Mouse (Mus musculus): Measurements from ENCODE around the gene Sesn1.

Sesn1 gene

DNA sequence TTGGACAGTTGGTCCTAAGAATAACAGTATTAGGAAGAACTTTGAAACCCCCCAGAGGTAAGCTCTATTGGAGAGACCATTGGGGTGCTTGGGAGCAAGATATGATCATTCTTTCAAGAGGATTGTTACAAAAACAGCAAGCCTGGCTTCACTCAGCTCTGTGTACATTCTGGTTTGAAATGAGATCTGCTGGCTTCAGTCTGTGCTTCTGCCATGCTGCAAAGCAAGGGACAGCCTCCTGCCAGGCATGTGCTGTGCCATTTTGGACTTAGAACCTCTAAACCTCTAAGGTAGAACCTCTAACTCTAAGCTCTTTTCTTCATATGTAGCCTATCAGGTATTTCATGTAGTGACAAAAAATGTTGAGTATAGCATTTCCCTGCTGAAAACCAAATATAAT, 65.9 kb downstream of the Sesn1 start:
- DNase-seq, result no peak

DNA sequence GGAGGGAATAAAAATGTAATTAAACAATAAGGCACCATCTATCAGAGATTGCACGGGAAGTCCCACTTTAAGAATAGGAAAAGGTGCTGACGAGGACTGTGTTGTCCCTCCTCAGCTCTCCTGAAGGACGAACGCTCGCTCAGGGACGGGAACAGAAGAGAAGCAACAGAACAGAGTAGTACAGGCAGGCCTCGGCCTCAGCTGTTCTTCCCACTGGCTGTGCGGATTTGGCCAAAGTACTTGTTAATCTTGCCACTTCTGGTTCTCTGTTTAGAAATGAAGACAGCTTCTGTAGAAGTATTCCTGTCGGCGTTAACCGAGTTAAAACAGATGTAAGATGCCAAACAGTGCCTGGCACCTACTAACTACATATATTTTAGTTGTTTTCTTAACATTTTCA, 68.6 kb downstream of the Sesn1 start:
- no peak for DNase-seq

DNA sequence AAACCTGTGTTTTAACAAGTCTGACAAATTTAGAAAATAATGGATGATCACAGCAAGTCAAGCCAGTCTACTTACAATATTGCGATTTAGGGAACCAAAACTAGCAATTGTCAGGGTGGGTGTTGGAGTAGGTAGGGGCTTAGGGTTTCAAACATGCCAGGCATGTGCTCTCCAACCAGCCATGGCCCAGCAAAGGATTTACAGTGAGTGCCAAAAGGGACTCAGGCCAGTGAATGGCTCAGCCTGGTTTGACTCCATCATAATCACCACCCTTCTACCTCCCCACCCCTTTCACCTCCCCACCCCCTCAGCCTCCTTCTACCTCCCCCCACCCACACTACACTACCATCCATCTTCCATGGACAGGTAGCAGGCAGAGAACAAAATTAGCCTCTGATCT, 69.9 kb downstream of the Sesn1 start:
- no peak for DNase-seq

DNA sequence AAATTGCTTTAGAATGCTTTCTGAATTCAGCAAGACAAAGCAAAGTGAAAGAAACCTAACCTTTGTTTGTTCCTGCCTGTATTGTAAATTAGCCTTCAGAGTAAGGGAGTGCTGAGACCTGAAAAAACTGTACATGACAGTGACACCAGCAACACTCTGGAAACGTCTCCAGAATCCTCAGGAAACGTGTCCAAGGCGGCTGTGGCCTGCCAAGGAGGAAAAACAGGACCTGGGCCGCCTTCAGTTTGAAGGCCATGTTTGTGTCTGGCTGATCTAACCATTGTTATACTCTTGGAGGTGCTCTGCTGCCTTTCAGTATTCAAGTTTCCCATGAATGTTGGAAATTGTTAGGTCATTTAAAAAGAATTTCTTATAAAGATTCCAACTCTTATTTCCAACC, 70.5 kb downstream of the Sesn1 start:
- DNase-seq, result no peak

DNA sequence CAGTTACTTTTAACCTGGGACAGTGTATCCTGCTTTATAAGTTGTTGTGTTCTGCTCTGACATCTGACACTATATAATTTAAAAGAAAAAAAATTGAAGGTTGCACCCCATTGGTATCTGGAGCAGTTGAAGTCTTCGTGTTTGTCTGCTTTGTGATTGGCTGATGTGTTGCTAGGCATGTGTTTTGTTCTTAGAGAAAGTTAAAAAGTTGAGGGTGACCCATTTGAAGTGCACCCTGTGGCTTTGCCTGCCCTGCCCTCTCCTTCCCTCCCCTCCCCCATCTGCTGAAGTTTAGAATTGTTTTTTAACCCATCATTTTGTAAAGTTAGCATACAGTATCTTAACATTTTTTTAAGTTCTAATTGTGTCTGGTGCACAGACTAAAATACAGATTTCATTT, 71.0 kb downstream of the Sesn1 start:
- no peak for DNase-seq

DNA sequence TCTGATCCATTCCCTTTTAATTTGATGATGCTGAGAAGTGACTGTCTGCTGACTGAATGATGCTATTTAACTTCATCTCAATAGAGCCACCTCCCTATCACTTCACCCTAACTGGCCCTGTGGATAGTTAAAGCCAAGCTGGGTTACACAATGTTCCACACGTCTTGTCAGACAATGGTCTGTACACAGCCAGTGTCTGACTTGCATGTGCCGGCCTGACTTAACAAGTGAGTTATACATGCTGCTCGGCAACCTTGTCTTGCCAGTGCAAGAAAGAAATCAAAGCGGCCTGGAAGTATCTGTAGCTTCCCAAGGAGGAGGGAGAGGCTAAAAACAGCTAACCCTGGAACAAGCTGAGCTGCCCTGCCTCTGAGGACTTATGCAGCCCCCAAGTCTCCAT, 71.7 kb downstream of the Sesn1 start:
- no peak for DNase-seq

DNA sequence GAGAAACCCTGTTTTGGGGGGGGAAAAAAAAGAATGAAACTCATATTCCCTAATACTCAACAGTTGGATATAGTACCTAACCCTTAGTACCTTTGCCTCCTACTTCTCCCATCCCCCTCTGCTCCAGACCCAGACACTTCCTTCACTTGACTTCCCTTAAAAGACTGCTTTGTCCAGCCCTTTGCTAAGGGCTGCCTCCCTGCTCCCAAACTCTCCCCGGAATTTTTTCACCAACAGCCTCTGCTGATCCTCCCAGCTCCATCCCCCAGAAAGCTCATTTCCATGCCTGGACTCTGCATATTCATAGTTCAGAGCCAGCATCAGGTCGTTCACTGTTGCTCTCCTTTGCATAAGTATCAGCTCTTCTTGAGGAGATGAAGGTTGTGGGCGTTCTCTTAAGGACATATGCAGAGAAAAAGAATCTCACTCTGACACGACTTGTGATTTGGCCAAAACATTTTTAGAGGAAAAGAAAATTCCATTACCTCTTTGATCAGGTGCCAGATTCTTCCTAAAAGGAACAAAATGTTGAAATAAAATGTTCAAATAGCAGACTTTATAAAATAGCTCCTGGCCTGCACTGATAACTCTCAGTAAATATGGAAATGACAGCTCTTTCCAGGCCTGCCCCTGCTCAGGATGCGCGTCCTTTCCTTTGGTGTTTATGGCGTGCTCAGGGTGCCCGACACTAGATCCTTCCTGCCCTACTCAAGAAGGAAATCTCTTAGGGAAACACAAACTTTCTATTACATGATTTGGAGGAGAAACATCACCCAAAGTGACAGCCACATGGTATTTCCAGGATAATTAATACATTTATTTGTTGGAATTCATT, 74.2 kb downstream of the Sesn1 start:
- DNase-seq, result peak in 1 of 2 experiments; percentile 38

DNA sequence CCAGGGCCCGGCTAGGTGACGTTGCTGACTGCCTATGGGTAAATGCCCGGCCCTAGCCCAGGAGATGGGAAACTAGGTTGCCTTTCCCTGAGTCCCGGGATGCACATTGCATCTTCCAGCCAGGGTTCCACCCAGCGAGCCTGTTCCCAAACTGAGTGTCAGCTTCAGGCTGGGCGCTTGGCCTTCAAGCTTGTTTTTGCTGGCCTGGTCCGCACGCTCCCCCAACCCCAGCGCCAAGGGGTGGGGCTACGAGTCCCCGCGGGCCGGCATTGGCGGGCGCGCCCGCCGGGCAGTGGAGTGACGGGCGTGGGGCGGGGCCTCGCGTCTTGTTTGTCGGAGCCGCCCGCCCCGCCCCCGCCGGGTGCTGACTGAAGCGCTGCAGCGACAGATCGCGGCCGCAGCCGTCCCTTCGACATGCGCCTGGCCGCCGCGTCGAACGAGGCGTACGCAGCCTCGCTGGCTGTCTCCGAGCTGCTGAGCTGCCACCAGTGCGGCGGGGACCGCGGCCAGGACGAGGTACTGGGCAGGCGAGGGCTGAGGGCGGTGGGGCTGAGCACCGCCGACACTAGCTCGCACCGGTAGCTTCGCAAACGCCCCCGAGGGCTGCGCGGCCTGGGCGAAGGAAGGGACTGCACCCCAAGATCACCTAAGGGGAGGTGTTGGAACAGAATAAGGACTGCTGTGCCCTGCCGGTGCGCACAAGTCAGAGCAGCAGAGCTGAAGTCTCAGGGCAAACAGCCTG, 77.5 kb downstream of the Sesn1 start:
- peak; percentile 91 to 96 for DNase-seq

DNA sequence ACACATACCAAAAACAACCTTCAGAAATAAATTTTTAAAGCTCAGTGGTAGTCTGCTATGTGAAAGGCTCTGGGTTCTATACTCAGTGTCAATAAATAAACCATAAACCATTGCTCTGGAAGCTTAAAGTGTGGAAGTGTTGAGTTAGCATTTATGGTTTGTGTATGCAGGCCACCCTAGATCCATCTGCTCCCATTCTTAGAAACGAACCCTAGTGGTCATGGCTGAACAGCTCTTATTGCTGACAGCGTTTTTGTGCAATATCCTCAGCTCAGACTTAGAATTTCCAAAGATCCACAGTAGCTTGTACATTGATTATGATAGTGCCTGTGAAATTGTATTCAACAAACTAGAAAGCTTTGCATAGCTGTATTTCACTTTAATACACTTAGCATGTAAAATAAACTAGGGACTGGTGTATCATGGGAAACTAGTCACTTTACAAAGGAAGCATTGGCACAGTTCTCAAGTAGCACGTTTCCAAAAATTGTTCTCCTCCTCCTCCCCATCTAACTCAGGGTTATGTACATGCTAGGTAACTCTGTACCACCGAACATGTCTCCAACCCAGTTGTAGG, 78.7 kb downstream of the Sesn1 start:
- DNase-seq, result no peak

DNA sequence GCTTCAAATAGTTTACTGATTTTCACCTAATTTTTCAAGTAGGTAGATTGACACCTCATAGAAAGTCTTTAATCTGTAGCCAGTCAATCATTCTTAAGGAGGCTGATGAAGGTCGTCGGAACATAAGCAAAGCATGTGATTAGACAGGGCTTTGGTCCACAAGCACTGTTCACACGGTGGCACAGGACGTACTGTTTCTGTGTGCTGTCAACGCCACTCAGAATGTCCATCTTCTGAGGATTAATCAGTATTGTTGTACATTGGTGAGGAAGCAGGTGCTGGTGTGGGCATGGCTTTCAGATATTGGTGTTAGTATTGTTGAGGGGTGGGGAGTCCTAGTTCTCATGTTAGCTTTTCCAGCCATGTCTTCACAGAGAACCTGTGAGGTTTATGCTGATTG, 79.8 kb downstream of the Sesn1 start:
- DNase-seq, result no peak

DNA sequence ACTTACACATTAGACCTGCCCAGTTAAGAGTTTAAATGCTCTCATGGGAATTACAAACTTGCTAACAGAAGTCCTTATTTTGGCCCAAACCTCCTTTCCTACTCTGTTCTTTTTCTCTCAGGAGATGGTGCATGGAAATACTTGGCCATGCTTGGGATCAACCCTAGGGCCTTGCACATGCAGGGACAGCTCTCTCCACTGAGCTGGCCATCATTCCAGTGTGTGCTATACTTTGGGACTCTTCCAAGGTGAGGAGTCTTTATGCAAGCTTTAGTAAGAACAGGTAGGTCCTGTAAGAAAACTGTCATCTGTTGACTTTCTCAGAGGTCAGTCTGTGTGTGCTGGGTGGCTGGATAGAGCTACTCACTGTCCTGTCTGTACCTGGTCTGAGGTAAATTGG, 80.8 kb downstream of the Sesn1 start:
- no peak for DNase-seq

DNA sequence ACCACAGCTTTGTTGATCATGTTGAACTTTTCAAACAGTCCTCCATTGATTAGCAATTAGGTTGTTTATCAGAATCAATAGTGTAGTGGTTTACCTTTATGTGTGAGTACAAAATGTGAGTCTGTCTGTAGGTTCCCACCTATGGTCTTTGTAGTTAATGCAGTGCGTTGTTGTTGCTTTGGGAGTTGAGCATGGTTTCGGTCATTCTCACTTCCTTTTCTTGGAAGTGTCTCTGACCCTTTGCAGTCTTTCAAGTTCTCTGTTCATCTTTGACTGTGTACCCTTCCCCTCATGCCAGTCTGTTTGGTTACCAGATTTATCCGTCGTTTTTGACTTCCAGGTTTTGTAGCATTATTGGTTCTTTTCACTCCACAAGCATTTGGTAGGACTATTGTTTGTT, 81.6 kb downstream of the Sesn1 start:
- DNase-seq, result no peak

DNA sequence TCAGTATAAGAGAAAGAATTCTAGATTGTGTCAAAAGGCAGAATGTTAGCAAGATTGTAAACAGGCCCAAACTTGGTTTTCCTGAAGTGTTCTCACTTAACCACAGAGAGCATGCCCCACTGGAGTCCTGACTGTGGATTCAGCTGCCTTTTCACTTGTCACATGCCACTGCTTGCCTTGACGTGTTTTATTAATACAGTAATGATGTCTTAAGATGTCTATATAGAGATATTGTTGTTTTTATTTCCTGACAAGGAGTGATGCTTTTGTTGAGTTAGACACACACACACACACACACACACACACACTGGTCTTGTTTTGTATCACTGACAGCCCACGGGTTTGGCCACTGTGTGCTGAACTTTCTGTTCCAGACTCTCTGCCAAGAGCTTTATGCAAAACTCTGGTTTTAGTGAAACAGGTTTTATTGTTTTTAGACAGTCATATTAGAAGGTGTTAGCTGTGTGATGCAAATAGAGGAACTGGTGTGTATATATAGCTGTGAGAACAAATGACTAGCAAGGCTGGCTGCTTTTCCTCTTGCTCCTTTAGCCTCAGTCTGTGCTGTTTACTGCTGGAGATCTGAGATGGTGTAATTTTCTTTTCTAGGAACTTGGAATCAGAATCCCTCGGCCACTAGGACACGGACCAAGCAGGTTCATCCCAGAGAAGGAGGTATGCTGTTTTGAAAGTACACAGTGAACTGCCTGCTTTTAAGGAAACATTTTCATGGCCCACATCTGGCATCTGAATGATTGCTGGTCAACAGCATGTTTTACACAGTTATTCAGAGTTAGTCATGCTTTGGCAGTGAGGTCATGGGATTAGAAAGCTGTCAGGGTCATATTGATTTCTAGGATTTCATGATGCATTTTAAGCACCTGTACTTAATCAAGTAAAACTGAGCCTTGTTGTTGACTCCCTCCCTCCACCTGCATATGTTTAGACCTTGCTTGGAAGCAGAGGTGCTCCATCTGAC, 84.0 kb downstream of the Sesn1 start:
- peak; percentile 55 to 75 for DNase-seq

DNA sequence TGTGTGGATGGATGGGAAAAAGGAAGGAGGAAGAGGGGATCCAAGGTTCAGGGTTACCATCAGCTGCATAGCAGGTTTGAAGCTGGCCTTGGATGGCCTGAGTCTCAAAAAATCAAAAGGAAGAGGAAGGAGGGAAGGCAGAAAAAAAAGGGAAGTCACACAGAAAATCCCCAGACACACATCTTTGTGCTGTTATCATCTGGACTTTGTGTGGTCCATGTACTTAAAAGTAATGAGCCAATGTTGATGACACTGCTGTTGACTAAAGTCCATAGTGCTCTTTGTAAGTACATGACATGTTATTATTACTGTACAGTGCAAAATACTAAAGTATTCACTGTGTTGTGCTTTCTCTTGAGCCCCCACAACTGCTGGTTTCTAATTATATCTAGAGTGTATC, 86.7 kb downstream of the Sesn1 start:
- no peak for DNase-seq

DNA sequence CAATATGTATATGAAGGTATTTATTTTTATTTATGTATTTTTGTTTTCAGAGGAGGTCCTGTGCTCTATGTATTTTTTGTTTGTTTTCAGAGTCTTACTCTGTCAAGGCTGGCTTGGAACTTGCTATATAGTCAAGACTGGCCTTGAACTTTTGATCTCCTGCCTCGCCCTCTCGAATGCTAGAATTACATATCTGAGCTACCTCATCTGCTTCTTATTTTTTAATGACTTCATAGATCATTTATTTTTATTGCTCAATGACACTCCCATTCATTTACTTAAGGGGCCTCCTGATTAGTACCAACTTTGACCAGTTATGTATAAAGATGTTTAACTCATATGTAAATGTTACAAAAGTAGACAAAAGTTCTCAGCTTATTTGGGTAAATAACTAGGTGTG, 87.1 kb downstream of the Sesn1 start:
- DNase-seq, result no peak

DNA sequence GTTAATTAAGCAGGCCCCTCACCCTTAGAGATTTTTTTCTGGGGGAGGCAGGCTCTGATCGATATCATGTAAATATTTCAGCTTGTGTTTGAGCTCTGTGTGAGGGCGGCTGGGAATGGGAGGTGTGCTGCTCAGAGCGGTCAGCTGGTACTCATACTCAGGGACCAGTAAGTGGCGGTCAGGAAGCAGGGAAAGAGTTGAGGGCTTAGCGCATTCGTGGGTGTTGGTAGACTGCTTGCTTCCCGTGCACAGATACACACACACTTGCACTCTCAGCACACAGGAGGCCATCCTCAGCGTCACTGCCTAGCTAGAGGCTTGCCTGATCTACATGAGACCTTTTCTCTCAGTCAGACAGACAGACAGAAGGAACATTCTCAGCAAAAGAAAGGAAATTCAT, 91.7 kb downstream of the Sesn1 start:
- no peak for DNase-seq

DNA sequence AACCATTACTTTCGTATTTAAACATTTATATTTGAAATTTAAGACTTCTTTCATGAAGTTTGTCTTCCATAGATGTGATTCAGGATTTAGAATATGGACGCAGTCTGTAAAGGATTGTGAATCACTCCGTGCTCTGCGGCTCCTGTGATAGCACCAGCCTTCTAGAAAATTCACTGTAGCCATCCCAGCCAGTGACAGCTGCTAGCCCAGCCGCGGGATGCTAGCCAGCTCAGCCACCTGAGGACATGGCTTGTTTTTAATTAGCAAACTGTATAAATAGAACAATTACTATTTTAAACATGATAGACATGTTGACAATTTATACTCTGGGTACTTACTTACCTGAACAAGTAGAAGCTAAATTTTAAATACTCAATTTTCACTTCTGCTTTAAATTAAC, 92.1 kb downstream of the Sesn1 start:
- DNase-seq, result no peak

DNA sequence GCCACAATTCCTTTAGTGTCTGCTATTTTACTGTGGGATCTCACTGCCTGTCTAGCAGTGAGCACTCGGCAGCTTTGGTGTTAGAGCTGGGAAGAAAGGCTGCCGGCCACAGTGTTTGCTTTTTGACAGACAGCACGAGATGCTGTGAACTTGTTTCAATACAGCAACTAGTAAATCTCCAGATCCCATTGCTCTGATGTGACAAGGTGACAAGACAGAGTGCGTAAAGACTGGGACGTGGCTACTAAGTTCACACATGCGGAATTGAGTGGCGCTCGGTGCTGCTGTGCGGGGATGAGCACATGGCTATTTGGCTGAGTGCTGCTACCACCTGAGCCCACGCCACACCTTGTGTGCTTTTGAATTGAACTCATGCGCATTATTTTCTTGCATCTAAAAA, 97.7 kb downstream of the Sesn1 start:
- no peak for DNase-seq

DNA sequence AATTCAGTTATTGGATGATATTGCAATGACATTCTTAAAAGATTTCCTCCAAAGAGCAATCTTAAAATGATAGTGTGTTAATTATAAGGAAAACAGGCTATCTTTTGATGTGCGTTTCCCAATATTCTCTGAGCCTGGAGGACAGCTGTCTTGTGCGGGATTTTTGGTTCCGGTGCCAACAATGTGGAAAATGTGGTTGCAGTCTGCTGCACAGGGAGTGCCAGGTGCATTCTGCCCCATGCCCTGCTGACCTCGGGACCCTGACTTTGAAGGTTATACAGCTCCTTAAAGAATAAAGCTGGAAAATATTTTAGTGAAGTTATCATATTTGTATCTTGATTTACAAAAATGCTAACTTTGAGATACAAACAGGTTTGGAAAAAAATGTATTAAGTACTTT, 98.2 kb downstream of the Sesn1 start:
- DNase-seq, result no peak

DNA sequence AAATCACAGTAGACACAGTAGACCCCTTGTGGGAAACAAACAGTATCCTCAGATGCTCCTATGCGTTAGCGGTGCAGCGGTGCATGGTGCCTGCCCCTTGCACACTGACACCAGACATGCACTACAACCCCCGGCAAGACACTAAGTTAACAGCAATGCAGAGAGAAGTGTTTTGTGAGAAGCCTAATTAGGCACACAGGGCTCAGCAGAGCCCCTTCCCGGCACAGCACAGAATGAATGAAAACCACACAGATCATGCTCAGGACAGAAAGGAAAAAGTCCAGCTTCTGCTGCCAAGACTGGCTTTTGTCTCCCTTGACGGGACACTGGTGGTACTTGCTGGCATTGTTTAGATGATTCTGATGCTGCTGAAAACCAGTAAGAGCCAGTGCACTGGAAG, 99.2 kb downstream of the Sesn1 start:
- DNase-seq, result no peak

DNA sequence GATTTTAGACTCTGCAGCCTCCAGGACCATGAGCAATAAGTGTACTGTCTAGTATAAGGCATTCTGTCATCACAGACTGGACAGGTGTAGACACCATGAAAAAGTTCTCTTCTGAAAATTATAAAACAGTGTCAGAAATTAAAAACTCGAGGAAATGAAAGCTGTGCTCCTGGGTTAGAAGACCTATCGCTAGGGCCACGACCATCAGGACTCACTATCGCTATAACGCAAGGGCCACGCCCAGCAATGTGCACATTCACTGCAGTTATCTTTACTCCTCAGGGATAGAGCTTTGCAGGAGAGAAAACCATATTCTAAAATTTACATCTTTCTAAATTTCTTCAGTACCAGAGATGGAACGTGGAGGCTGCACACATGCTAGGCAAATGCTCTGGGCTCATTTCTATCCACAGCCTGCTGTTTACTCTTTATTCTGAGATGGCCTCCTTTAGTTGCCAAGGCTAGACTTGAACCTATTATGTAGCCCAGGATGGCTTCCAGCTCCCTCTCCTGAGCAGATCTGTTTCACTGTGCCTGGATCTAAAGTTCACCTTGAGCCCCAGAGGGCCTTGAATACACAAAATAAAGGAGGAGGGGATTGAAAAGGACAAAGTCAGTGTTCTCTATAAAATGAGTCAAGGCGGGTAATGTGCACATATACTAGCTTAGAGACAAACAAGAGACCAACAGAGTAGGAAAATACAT, 102.7 kb downstream of the Sesn1 start:
- no peak for DNase-seq

DNA sequence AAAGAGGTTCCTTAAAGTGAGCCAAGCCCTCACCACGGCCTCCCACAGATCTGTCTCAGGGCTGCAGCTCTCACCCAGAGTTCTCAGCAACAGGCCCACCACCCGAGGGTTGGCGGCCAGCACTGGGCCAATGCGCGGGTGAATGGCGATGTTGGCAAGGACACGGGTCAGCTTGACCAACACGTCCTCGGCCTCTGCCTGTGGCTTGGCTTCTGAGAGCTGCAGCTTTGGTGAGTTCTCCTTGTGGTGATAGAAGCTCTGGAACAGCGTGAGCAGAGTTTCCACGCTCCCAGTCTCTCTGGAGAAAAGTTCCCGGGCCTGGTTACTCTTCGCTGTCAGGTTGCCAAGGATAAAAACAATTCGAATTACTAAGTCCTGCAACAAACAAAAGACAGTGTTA, 117.0 kb downstream of the Sesn1 start:
- DNase-seq, result no peak
